Mouse (Mus musculus) embryonic facial prominence, embryonic 11.5 days (tissue): ENCODE results near the gene Ccdc152. TPM values are rescaled to one million over a fixed set of nuclear protein-coding genes. Genes with fewer than 3 reads are reported as not detected.
"Not testable (repeated sequence)": the region's sequence is repeated elsewhere in the genome, so short reads cannot be mapped to it uniquely, and the experiment has no call there.

Experiments used
- ATAC-seq: fragments of 200-750 bp; cut with Nextera tagmentation; replicated peaks from 2 replicates; pipeline ENCODE4 v1.8.0; 2017; ENCODE audit warnings: low read depth; ENCODE audit not compliant: insufficient number of reproducible peaks, low FRiP score, low TSS enrichment
- DNase-seq: peaks from one replicate; pipeline ENCODE4 v3.0.0-alpha.2; 2015; ENCODE audit warnings: low spot score
- H3K27ac ChIP-seq: fragments of 300-500 bp; sonication (generic); replicated peaks from 2 replicates; pipeline ENCODE4 v1.5.1; 2014; ENCODE audit warnings: mild to moderate bottlenecking, low read depth, low read length, control low read depth
- H3K27me3 ChIP-seq: fragments of 300-500 bp; sonication (generic); 2 replicates; pipeline ENCODE4 v1.6.1; 2014; ENCODE audit warnings: mild to moderate bottlenecking, low read length, moderate library complexity, mixed read lengths; ENCODE audit not compliant: control insufficient read depth, insufficient read depth
- H3K36me3 ChIP-seq: fragments of 300-500 bp; sonication (generic); replicated peaks from 2 replicates; pipeline ENCODE4 v1.6.1; 2014; ENCODE audit warnings: low read depth, mild to moderate bottlenecking, low read length, moderate library complexity, mixed read lengths; ENCODE audit not compliant: control insufficient read depth, insufficient read depth
- H3K4me1 ChIP-seq: fragments of 300-500 bp; sonication (generic); 2 replicates; pipeline ENCODE4 v1.6.1; 2014; ENCODE audit warnings: low read length, mixed read lengths; ENCODE audit not compliant: control insufficient read depth, insufficient read depth
- H3K4me2 ChIP-seq: fragments of 300-500 bp; sonication (generic); 2 replicates; pipeline ENCODE4 v1.6.1; 2014; ENCODE audit warnings: low read depth, mild to moderate bottlenecking, control low read depth, low read length, moderate library complexity
- H3K4me3 ChIP-seq: fragments of 300-500 bp; sonication (generic); 2 replicates; pipeline ENCODE4 v1.5.1; 2014; ENCODE audit warnings: low read depth, low read length, control low read depth
- H3K9ac ChIP-seq: fragments of 300-500 bp; sonication (generic); replicated peaks from 2 replicates; pipeline ENCODE4 v1.6.1; 2014; ENCODE audit warnings: mild to moderate bottlenecking, control low read depth, low read length
- H3K9me3 ChIP-seq: fragments of 300-500 bp; sonication (generic); replicated peaks from 2 replicates; pipeline ENCODE4 v1.6.1; 2016; ENCODE audit warnings: mild to moderate bottlenecking, low read length, inconsistent platforms, mixed read lengths; ENCODE audit not compliant: control insufficient read depth
- WGBS: fragments of 180-500 bp; shearing (Covaris S2); extraction: QIAGEN DNeasy Blood & Tissue Kit; methylation state at CpG from one replicate; pipeline ENCODE4 v1.1.7; 2014; 5-methylcytosine and 5-hydroxymethylcytosine counted together
- polyA plus RNA-seq: library from polyadenylated mRNA; unstranded; fragments of >200 nt; fragmentation: Nextera tagmentation; extraction: Ambion mirVana; gene quantifications from 2 replicates; pipeline ENCODE4 v1.2.1, GENCODE M21; 2014

The Ccdc152 gene
- polyA plus RNA-seq, 1 experiment from 2014 or later = not detected

- no peak for ATAC-seq
- Histone ChIP-seq H3K27me3 (no peaks in the 10 kb centered on the region), H3K4me2 (no peak overlapping the region), H3K9ac (no peak overlapping the region), H3K36me3 (no peaks in the 10 kb centered on the region), H3K4me3 (no peak overlapping the region), H3K9me3 (no peaks in the 10 kb centered on the region), H3K27ac (no peak overlapping the region), H3K4me1 (no peaks in the 10 kb centered on the region)
- DNase-seq = no peak
- WGBS = 91% methylated on average over 4 of the region's 4 CpGs
These were observed 43.0 kb downstream of the Ccdc152 start for GRCm38 (mm10) chr15:3260309-3260708.

- 80% methylated on average over 1 of the region's 1 CpGs for WGBS
- Histone ChIP-seq H3K9me3 (no peaks in the 10 kb centered on the region), H3K27me3 (no peaks in the 10 kb centered on the region), H3K4me3 (no peak overlapping the region), H3K9ac (no peak overlapping the region), H3K4me1 (no peaks in the 10 kb centered on the region), H3K36me3 (no peaks in the 10 kb centered on the region), H3K4me2 (no peak overlapping the region), H3K27ac (no peak overlapping the region)
- DNase-seq (no peak), ATAC-seq (no peak)
These were observed 44.3 kb downstream of the Ccdc152 start for GRCm38 (mm10) chr15:3259025-3259424.

- Histone ChIP-seq H3K4me2 (no peak overlapping the region), H3K27ac (no peak overlapping the region), H3K27me3 (no peaks in the 10 kb centered on the region), H3K4me1 (no peaks in the 10 kb centered on the region), H3K4me3 (no peak overlapping the region), H3K36me3 (no peaks in the 10 kb centered on the region), H3K9me3 (no peaks in the 10 kb centered on the region), H3K9ac (no peak overlapping the region)
- no peak for DNase-seq
- ATAC-seq = no peak
These were observed 51.6 kb downstream of the Ccdc152 start for GRCm38 (mm10) chr15:3251718-3252067.

- DNase-seq = no peak
- Histone ChIP-seq H3K27ac (no peak overlapping the region), H3K4me2 (no peak overlapping the region), H3K4me1 (no peaks in the 10 kb centered on the region), H3K9ac (no peak overlapping the region), H3K27me3 (no peaks in the 10 kb centered on the region), H3K36me3 (no peaks in the 10 kb centered on the region), H3K4me3 (no peak overlapping the region), H3K9me3 (no peaks in the 10 kb centered on the region)
- ATAC-seq = no peak
- 88% methylated on average over 3 of the region's 3 CpGs for WGBS
These were observed 52.2 kb downstream of the Ccdc152 start for GRCm38 (mm10) chr15:3251031-3251717.

GRCm38 (mm10) chr15:3250620-3251019, 52.7 kb downstream of the Ccdc152 start:
- 75% methylated on average over 2 of the region's 2 CpGs for WGBS
- no peaks in the 10 kb centered on the region for H3K27me3 ChIP-seq
- no peaks in the 10 kb centered on the region for H3K9me3 ChIP-seq
- H3K9ac ChIP-seq = no peak overlapping the region
- H3K36me3 ChIP-seq = no peaks in the 10 kb centered on the region
- no peak for DNase-seq
- H3K4me1 ChIP-seq = no peaks in the 10 kb centered on the region
- no peak overlapping the region for H3K4me3 ChIP-seq
- no peak overlapping the region for H3K4me2 ChIP-seq
- no peak for ATAC-seq
- H3K27ac ChIP-seq = no peak overlapping the region

- H3K9me3 ChIP-seq, H3K4me1 ChIP-seq, H3K36me3 ChIP-seq, H3K27me3 ChIP-seq, H3K27ac ChIP-seq, H3K4me3 ChIP-seq, DNase-seq, ATAC-seq, H3K9ac ChIP-seq, H3K4me2 ChIP-seq: not testable (repeated sequence)
- WGBS = 84% methylated on average over 10 of the region's 10 CpGs
These were observed 58.3 kb downstream of the Ccdc152 start for GRCm38 (mm10) chr15:3245036-3245435.

GRCm38 (mm10) chr15:3237963-3238362, 65.4 kb downstream of the Ccdc152 start:
- H3K9me3 ChIP-seq = no peaks in the 10 kb centered on the region
- no peaks in the 10 kb centered on the region for H3K4me1 ChIP-seq
- H3K9ac ChIP-seq = no peak overlapping the region
- H3K4me3 ChIP-seq = no peak overlapping the region
- ATAC-seq (no peak), DNase-seq (no peak)
- 76% methylated on average over 1 of the region's 1 CpGs for WGBS
- H3K4me2 ChIP-seq = no peak overlapping the region
- no peaks in the 10 kb centered on the region for H3K36me3 ChIP-seq
- no peak overlapping the region for H3K27ac ChIP-seq
- H3K27me3 ChIP-seq = no peaks in the 10 kb centered on the region

GRCm38 (mm10) chr15:3236338-3236737, 67.0 kb downstream of the Ccdc152 start:
- no peak overlapping the region for H3K9ac ChIP-seq
- H3K36me3 ChIP-seq = no peaks in the 10 kb centered on the region
- H3K27me3 ChIP-seq = no peaks in the 10 kb centered on the region
- H3K9me3 ChIP-seq = no peaks in the 10 kb centered on the region
- H3K4me1 ChIP-seq = no peaks in the 10 kb centered on the region
- no peak for ATAC-seq
- H3K4me3 ChIP-seq = no peak overlapping the region
- H3K27ac ChIP-seq = no peak overlapping the region
- no peak overlapping the region for H3K4me2 ChIP-seq
- no peak for DNase-seq
- WGBS = 77% methylated on average over 2 of the region's 2 CpGs
